Mouse (Mus musculus) monocyte, adult 59 days (primary cell): Measurements from ENCODE around the gene Sgca. TPM values are rescaled to one million over a fixed set of nuclear protein-coding genes. Genes with fewer than 3 reads are reported as not detected.

Source experiments
- total RNA-seq, 2 experiments: library from RNA; stranded (reverse); gene quantifications; one replicate each; pipeline ENCODE4 v1.2.4; 2023

The Sgca gene
- not detected for total RNA-seq

DNA sequence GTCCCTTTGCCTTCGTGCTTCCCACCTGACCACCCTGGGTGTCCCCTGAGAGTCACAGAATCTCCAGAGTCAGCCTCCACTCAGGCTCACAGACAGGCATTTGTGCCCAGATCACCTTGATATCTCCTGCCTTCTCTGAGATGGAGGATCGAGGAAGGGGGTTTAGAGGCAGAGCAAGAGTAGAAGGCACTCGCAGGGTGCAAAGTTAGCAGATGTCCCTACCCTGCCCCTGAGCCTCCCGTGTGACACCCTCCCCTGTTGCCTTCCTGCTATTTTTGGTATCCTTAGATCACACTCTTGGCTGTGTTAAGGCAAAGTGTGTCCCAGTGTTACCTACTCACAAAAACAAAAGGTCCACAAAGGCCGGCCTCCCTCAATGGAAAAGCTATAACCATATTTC is at the start of gene Sgca:
Gene Sgca (minus strand): TSS at position 129 of the 400 bp plus-strand sequence.

DNA sequence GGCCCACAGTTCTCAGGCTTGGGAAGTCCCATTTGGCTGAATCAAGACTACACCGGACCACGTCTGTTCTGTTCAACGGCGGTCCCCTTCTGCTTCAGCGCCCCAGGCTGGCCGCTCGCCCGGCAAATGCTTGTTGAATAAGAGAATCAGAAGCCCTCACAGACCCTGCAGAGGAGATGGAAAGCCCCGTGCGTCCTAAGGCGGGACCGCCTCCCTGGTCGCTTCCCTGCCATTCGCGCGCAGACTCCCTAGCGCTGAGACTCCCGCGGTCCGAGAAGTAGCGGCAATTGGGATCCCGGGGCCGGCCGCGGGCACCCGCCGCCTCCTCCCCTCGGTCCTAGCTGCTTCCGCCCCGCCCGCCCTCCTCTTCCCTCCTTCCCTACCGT is 33.5 kb upstream of the Sgca start, which contains the start of gene Samd14:
Gene Samd14 (plus strand): TSS at position 251 of the 386 bp plus-strand sequence.

DNA sequence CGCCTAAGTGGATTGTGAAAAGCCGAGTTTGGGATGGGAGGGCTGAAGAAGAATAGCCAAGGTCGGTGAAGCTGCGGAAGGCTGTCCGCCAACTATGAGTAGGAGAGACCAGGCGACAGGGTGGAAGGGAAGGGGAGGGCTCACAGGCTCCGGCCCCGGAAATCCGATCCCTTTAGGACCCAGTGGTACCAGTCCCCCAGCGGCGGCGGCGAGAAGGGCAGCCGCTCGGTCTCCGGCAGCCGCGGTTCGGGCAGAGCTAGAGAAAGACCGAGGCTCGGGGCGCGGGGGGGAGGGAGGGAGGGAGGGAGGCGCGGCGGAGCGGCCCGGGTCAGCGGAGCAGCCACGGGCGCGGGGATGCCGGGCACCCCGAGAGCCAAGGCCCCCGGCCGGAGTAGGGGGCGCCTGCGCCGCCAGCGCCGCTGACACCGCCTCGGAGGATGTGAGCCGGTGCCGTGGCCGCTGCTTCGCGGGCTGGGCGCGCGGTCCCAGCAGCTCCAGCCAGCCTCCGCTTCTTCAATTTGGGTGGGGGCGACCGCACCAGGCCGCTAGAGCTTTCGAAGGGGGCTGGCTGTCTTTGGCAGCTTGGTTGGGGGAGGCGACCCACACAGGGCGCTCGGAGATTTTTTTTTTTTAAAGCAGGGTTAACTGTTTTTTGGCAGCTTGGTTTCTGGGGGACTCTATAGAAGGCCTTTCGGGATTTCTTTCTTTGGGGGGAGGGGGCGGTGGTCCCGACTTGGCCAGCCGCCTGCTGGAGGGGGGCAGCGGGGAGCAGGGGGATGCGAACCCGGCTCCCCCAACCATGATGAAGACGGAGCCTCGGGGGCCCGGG is 14.8 kb upstream of the Sgca start, which contains the start of gene Ppp1r9b:
Gene Ppp1r9b (plus strand): TSS at position 287 of the 829 bp plus-strand sequence.

DNA sequence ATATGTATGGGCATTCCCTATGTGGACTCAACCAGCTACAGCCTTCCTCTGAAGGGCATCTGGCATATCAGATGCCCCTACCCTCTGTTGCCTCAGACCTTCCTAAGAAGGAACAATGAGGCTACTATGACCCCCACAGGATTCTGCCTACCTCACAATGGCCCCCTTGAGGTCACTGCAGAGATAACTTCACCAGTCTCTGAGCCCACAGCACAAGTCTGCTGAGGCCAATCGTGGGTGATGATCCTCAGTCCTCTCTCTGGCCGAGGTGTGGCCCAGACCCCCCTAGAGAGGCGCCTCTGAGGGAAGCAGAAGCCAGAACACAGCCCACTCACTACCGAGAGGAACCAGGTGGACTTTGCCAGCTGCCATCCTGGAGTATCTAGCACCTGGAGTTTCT is 8.7 kb downstream of the Sgca start, which contains the start of gene Hils1:
Gene Hils1 (plus strand): TSS at position 175 of the 400 bp plus-strand sequence.

DNA sequence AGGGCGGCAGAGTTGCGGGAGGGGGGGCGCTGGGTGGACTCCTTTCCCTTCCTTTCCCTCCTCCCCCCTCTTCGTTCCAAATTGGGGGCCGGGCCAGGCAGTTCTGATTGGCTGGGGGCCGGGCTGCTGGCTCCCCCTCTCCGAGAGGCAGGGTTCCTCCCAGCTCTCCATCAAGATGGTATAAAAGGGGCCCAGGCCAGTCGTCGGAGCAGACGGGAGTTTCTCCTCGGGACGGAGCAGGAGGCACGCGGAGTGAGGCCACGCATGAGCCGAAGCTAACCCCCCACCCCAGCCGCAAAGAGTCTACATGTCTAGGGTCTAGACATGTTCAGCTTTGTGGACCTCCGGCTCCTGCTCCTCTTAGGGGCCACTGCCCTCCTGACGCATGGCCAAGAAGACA is 40.1 kb downstream of the Sgca start, which contains the start of gene Col1a1:
Gene Col1a1 (plus strand): TSS at position 180 of the 400 bp plus-strand sequence.

Other genes with a start within 250 kb of the Sgca start
- not detected for gene Cdc34b, start 234.5 kb downstream of the Sgca start, total RNA-seq
- gene Tmem92, start 193.6 kb downstream of the Sgca start, total RNA-seq: not detected
- gene Col1a1, start 40.1 kb downstream of the Sgca start, total RNA-seq: 1 to 10 TPM in 1 of 2 experiments, under 1 TPM in 1; 0.73 to 2.6 TPM
- gene Hils1, start 8.7 kb downstream of the Sgca start, total RNA-seq: not detected
- 100 to 1,000 TPM; 249 to 261 TPM for gene Ppp1r9b, start 14.7 kb upstream of the Sgca start, total RNA-seq
- not detected for gene Samd14, start 33.6 kb upstream of the Sgca start, total RNA-seq
- 10 to 100 TPM; 11.1 to 12.8 TPM for gene Pdk2, start 65.0 kb upstream of the Sgca start, total RNA-seq
- gene Itga3, start 100.5 kb upstream of the Sgca start, total RNA-seq: 1 to 10 TPM in 1 of 2 experiments, under 1 TPM in 1; 0.58 to 1.8 TPM
- gene Dlx3, start 143.8 kb upstream of the Sgca start, total RNA-seq: not detected
- gene Dlx4, start 169.9 kb upstream of the Sgca start, total RNA-seq: not detected